Mouse (Mus musculus): ENCODE results near the gene Eral1.

DNA sequence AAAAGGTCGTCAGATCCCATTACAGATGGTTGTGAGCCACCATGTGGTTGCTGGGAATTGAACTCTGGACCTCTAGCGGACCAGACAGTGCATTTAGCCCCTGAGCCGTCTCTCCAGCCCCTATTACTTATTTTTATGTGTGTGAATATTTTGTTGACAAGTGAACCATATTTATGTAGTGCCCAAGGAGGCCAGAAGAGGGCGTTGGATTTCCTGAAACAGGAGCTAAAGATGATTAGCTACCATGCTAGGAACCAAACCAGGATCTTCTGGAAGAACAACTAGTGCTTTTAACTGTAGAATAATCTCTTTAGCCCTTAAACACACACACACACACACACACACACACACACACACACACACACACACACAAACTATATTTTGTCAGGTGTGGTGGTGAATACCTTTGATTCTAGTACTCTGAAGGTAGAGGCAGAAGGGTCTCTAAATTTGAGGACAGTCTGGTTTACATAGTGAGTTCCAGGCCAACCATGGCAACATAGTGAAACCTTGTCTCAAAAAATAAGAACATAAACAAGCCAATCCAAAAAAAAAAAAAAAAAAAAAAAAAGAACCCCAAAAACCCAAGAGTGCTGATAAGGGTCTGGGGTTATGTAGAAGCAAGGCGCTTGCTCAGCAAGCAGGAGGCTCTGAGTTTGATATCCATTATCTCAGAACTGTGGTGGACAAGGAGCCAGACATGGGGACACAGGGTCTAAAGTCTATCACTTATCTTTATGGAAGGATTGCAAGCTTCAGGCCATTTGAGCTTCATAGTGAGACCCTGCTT is 23.0 kb upstream of the Eral1 start:
- TF ChIP-seq CTCF (IDR thresholded peaks at IDR 0.05; ENCODE audit: low read depth) (peak; percentile 52), EP300 (optimal IDR thresholded peaks at IDR 0.05) (no peak)
